Mouse (Mus musculus): ENCODE results near the gene Nav2. TPM values are rescaled to one million over a fixed set of nuclear protein-coding genes. Genes with fewer than 3 reads are reported as not detected.

Gene Nav2
- polyA plus RNA-seq, 1 experiment = 38.5 TPM

DNA sequence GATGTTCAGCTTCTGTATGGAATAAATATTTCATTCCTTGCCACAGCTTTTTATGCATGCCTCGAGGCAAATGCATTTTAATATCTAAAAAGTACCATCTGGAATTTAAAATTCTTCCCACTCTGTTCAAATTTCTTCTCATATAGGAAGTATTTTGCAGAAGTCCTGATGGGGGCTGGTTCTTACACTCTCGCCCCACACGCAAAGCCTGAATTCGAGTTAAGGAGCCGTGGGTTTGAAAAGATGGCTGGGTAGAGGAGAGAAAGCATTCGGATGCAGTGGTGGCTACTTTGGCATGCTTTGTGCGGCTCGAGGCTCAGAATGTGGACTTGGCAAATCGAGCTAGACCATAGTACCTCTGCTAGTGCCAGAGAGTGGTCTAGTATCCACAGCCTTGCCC lies 499.2 kb downstream of the Nav2 start:
- peaks cover 14% of the 10 kb centered on the region for H3K4me1 ChIP-seq (ENCODE audit: control insufficient read depth, insufficient read depth, low read length)
- TF ChIP-seq POLR2A (IDR thresholded peaks at IDR 0.05; ENCODE audit: extremely low read depth, insufficient read depth, low read length) = no peak
- no peak for TF ChIP-seq CTCF (IDR thresholded peaks at IDR 0.05; ENCODE audit: extremely low read depth, insufficient read depth, low read length)
- H3K4me3 ChIP-seq (ENCODE audit: insufficient read depth, low read length) = no peak overlapping the region
- no peak overlapping the region for H3K27ac ChIP-seq (ENCODE audit: insufficient read depth, low read length)

GRCm38 (mm10) chr7:49408625-49409024 lies 500.1 kb downstream of the Nav2 start:
- Histone ChIP-seq H3K4me3 (ENCODE audit: insufficient read depth, low read length) (no peak overlapping the region), H3K4me1 (ENCODE audit: control insufficient read depth, insufficient read depth, low read length) (peaks cover 14% of the 10 kb centered on the region), H3K27ac (ENCODE audit: insufficient read depth, low read length) (no peak overlapping the region)
- no peak for TF ChIP-seq POLR2A (IDR thresholded peaks at IDR 0.05; ENCODE audit: extremely low read depth, insufficient read depth, low read length)
- TF ChIP-seq CTCF (IDR thresholded peaks at IDR 0.05; ENCODE audit: extremely low read depth, insufficient read depth, low read length) = no peak

DNA sequence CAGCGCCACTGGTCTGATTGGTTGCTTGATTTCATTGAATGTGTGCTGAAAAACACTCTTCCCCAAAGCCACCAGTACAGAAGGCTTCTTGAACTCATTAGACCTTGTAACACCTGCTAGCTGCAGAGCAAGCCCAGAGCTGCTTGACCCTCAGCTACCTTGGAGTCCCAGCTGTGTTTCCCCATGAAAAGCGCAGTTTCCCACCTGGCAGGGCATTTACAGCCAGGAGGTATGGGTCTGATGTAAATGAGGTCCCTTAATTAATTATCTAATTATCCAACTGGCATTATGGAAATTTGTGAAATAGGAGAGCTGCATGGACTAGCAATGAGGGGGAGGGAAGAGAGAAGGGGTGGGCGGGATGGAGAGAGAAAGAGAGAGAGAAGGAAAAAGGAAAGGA lies 500.7 kb downstream of the Nav2 start:
- H3K4me3 ChIP-seq (ENCODE audit: insufficient read depth, low read length) = no peak overlapping the region
- TF ChIP-seq POLR2A (IDR thresholded peaks at IDR 0.05; ENCODE audit: extremely low read depth, insufficient read depth, low read length) (no peak), CTCF (IDR thresholded peaks at IDR 0.05; ENCODE audit: extremely low read depth, insufficient read depth, low read length) (no peak)
- H3K27ac ChIP-seq (ENCODE audit: insufficient read depth, low read length) = no peak overlapping the region
- peaks cover 14% of the 10 kb centered on the region for H3K4me1 ChIP-seq (ENCODE audit: control insufficient read depth, insufficient read depth, low read length)

- Histone ChIP-seq H3K27ac (ENCODE audit: insufficient read depth, low read length) (no peak overlapping the region), H3K4me3 (ENCODE audit: insufficient read depth, low read length) (no peak overlapping the region), H3K4me1 (ENCODE audit: control insufficient read depth, insufficient read depth, low read length) (peaks cover 14% of the 10 kb centered on the region)
- TF ChIP-seq CTCF (IDR thresholded peaks at IDR 0.05; ENCODE audit: extremely low read depth, insufficient read depth, low read length) (no peak), POLR2A (IDR thresholded peaks at IDR 0.05; ENCODE audit: extremely low read depth, insufficient read depth, low read length) (no peak)
Observed at GRCm38 (mm10) chr7:49410188-49410587, 501.7 kb downstream of the Nav2 start.

DNA sequence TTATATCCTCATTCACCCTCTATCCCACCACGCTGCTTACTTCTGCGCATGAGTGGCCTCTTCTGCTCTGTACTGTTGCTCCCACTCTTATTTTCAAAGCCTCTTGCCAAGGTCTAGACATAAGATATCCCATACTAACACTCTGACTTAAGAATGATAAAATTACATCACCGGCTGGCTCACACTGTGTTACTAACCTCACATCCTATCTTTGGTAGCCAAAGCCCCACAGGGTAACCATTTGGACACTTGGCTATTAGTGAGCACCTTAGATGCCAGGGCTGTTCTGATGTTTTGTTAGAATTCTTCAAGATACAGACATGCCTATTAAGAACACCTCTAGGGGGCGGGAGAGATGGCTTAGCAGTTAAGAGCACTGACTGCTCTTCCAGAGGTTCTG lies 502.4 kb downstream of the Nav2 start:
- no peak overlapping the region for H3K4me3 ChIP-seq (ENCODE audit: insufficient read depth, low read length)
- H3K27ac ChIP-seq (ENCODE audit: insufficient read depth, low read length) = no peak overlapping the region
- TF ChIP-seq POLR2A (IDR thresholded peaks at IDR 0.05; ENCODE audit: extremely low read depth, insufficient read depth, low read length) = no peak
- TF ChIP-seq CTCF (IDR thresholded peaks at IDR 0.05; ENCODE audit: extremely low read depth, insufficient read depth, low read length) = no peak
- H3K4me1 ChIP-seq (ENCODE audit: control insufficient read depth, insufficient read depth, low read length) = peaks cover 14% of the 10 kb centered on the region

GRCm38 (mm10) chr7:49411803-49412202 lies 503.3 kb downstream of the Nav2 start:
- H3K4me3 ChIP-seq (ENCODE audit: insufficient read depth, low read length) = no peak overlapping the region
- H3K27ac ChIP-seq (ENCODE audit: insufficient read depth, low read length) = no peak overlapping the region
- peaks cover 14% of the 10 kb centered on the region for H3K4me1 ChIP-seq (ENCODE audit: control insufficient read depth, insufficient read depth, low read length)
- no peak for TF ChIP-seq CTCF (IDR thresholded peaks at IDR 0.05; ENCODE audit: extremely low read depth, insufficient read depth, low read length)
- no peak for TF ChIP-seq POLR2A (IDR thresholded peaks at IDR 0.05; ENCODE audit: extremely low read depth, insufficient read depth, low read length)

GRCm38 (mm10) chr7:49415131-49415530 lies 506.6 kb downstream of the Nav2 start:
- H3K4me1 ChIP-seq (ENCODE audit: control insufficient read depth, insufficient read depth, low read length) = peaks cover 1% of the 10 kb centered on the region; the same call in 1 of the 2 replicates
- TF ChIP-seq POLR2A (IDR thresholded peaks at IDR 0.05; ENCODE audit: extremely low read depth, insufficient read depth, low read length) = no peak
- no peak for TF ChIP-seq CTCF (IDR thresholded peaks at IDR 0.05; ENCODE audit: extremely low read depth, insufficient read depth, low read length)
- H3K4me3 ChIP-seq (ENCODE audit: insufficient read depth, low read length) = no peak overlapping the region
- H3K27ac ChIP-seq (ENCODE audit: insufficient read depth, low read length) = no peak overlapping the region

DNA sequence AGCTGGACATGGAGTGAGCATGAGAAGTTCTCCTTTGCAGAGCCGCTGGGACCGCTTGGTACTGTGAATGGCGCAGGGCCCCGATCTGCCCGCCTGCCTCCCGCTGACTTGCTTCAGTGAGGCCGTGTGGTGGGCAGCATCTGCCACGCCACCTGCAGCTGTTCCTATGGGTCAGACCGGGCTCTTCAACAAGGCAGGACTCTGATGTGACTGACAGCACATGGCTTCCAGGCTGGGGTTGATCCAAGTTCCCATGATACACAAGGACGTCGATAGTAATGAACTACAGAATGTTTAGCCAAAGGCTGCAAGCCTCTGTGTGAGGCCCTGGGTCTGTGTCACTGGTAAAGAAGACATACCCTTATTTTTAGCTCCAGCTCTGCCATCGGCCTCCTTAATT lies 507.2 kb downstream of the Nav2 start:
- no peak overlapping the region for H3K27ac ChIP-seq (ENCODE audit: insufficient read depth, low read length)
- no peak overlapping the region for H3K4me3 ChIP-seq (ENCODE audit: insufficient read depth, low read length)
- H3K4me1 ChIP-seq (ENCODE audit: control insufficient read depth, insufficient read depth, low read length) = peaks cover 1% of the 10 kb centered on the region; the same call in 1 of the 2 replicates
- TF ChIP-seq CTCF (IDR thresholded peaks at IDR 0.05; ENCODE audit: extremely low read depth, insufficient read depth, low read length) = no peak
- TF ChIP-seq POLR2A (IDR thresholded peaks at IDR 0.05; ENCODE audit: extremely low read depth, insufficient read depth, low read length) = no peak

DNA sequence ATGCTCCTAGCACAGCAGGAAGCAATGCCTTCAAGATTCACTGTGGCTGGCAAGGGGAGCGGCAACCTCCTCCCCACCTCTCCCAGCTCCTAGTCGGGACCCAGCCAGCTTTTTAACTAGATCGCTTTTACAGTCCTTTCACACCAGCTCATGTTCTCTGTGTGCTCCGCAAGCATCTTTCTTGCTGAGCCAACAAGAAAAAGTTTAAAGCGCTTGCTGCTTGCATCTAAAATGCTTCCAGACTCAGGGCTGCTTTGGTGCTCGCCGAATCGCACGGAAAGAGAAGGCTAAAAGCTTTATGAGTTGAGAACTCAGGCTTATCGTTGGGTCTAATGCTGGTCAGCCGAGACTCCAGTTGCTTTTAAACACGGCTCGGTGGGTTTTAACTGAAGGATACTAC lies 510.3 kb downstream of the Nav2 start:
- Histone ChIP-seq H3K4me1 (ENCODE audit: control insufficient read depth, insufficient read depth, low read length) (peaks cover 3% of the 10 kb centered on the region), H3K27ac (ENCODE audit: insufficient read depth, low read length) (no peak overlapping the region)
- TF ChIP-seq CTCF (IDR thresholded peaks at IDR 0.05; ENCODE audit: extremely low read depth, insufficient read depth, low read length) = no peak
- TF ChIP-seq POLR2A (IDR thresholded peaks at IDR 0.05; ENCODE audit: extremely low read depth, insufficient read depth, low read length) = no peak

DNA sequence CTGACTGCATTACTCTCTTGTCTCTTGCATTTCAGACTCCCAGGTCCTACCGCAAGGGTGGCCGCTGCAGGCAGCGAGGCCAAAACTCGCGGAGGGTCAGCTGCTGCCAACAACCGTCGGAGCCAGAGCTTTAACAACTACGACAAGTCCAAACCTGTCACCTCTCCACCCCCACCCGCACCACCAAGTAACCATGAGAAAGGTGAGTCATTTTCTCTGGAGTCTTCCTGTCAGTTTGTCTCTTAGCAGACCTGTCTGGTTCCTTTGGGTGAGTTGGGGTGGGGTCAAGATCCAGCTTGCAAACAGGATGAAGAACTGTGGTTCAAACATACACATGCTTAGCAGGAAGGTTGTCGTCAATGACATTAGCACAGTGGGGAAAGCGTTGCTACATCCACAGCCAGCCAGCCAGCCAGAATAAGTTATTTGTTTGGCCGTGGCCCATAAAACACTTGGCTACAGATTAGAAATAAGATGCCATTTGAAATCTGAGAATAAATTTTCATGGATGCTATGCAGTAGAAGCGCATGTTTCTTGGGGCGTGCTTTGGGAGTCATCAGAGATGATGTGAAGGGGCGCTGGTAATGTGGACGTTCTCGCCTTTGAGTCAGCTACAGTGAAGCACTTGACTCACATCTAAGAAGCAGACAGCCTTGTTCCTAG lies 511.8 kb downstream of the Nav2 start:
- TF ChIP-seq POLR2A (IDR thresholded peaks at IDR 0.05; ENCODE audit: extremely low read depth, insufficient read depth, low read length) (no peak), CTCF (IDR thresholded peaks at IDR 0.05; ENCODE audit: extremely low read depth, insufficient read depth, low read length) (no peak)
- peaks cover 5% of the 10 kb centered on the region for H3K4me1 ChIP-seq (ENCODE audit: control insufficient read depth, insufficient read depth, low read length)
- no peak overlapping the region for H3K27ac ChIP-seq (ENCODE audit: insufficient read depth, low read length)
- no peak overlapping the region for H3K4me3 ChIP-seq (ENCODE audit: insufficient read depth, low read length)

More for the DNA sequence above, 510.3 kb downstream of the Nav2 start:
- no peak overlapping the region for H3K4me3 ChIP-seq (ENCODE audit: insufficient read depth, low read length)

Measured in cortical plate, adult 2 months (tissue).